Mouse (Mus musculus) urinary bladder, adult 2 months (tissue): ENCODE data around the gene Gbgt1. TPM values are rescaled to one million over a fixed set of nuclear protein-coding genes. Genes with fewer than 3 reads are reported as not detected.
"Not testable (repeated sequence)": the region's sequence is repeated elsewhere in the genome, so short reads cannot be mapped to it uniquely, and the experiment has no call there.

ENCODE experiments used
- DNase-seq: peaks from one replicate; pipeline ENCODE4 v3.0.0; 2022; ENCODE audit warnings: low spot score
- polyA plus RNA-seq: library from polyadenylated mRNA; depleted of rRNA; stranded (reverse); fragments of >200 nt; gene quantifications from 2 replicates; pipeline ENCODE4 v1.2.3, GENCODE M21; 2012

Gbgt1 gene
- polyA plus RNA-seq, 1 experiment = 3.2 TPM

DNA sequence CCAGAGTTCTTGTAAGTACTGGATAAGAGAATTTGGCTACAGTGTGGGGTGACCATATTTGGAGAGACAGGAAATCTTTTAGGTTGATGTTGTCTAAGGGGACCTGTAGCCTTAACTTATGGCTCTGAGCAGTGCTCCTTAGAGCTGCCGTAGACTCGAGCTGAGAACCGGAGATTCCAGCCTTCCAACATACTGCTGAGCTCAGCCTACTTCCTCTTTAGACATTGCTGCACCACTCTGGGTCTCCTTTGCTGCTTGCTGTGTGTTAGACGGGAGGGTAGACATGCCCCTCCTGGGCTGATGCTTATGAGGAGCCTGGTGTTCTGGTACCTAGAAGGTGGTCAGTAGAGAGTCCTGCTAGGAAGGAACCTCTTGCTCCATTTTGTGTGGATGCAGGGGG is 1.7 kb downstream of the Gbgt1 start:
- DNase-seq = no peak

DNA sequence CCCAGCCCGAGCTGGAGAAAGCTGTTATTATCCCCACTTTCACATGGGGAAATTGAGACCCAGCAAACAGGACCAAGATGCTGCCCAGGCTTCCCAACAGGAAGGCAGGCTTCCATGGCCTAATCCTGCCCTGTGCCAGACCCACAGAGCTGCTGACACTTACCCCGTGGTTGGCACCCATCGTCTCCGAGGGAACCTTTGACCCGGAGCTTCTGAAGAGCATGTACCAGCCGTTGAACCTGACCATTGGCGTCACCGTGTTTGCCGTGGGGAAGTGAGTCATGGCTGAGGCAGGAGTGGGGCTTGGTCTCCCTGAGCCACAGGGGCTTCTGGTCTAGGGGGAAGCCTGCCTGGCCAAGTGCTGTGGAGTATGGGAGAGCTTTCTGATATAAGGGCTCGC is 6.3 kb downstream of the Gbgt1 start:
- DNase-seq = no peak

DNA sequence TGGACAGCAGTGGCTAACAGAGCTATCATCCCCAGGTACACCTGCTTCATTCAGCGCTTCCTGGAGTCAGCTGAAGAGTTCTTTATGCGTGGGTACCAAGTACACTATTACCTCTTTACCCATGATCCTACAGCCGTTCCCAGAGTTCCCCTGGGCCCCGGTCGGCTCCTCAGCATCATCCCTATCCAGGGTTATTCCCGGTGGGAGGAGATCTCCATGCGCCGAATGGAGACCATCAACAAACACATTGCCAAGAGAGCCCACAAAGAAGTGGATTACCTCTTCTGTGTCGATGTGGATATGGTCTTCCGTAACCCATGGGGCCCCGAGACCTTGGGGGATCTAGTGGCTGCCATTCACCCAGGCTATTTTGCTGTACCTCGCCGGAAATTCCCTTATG is 8.0 kb downstream of the Gbgt1 start:
- no peak for DNase-seq

GRCm38 (mm10) chr2:28505795-28506194 is 9.1 kb downstream of the Gbgt1 start, which contains the start of gene Gm10134:
Gene Gm10134, plus strand, starts transcription at chr2:28506095.
- no peak for DNase-seq

GRCm38 (mm10) chr2:28506291-28506690 is 9.6 kb downstream of the Gbgt1 start:
- DNase-seq = no peak

GRCm38 (mm10) chr2:28511600-28511999 is 14.9 kb downstream of the Gbgt1 start:
- DNase-seq = not testable (repeated sequence)

GRCm38 (mm10) chr2:28512798-28513401 is 16.2 kb downstream of the Gbgt1 start, which contains the start of gene Ralgds:
Gene Ralgds, plus strand, starts transcription at chr2:28513125.
- peak; percentile 48 for DNase-seq

GRCm38 (mm10) chr2:28513431-28514370 is 17.0 kb downstream of the Gbgt1 start:
- DNase-seq = peak; percentile 50

- DNase-seq = no peak
Observed at GRCm38 (mm10) chr2:28514489-28514888, 17.8 kb downstream of the Gbgt1 start.

DNA sequence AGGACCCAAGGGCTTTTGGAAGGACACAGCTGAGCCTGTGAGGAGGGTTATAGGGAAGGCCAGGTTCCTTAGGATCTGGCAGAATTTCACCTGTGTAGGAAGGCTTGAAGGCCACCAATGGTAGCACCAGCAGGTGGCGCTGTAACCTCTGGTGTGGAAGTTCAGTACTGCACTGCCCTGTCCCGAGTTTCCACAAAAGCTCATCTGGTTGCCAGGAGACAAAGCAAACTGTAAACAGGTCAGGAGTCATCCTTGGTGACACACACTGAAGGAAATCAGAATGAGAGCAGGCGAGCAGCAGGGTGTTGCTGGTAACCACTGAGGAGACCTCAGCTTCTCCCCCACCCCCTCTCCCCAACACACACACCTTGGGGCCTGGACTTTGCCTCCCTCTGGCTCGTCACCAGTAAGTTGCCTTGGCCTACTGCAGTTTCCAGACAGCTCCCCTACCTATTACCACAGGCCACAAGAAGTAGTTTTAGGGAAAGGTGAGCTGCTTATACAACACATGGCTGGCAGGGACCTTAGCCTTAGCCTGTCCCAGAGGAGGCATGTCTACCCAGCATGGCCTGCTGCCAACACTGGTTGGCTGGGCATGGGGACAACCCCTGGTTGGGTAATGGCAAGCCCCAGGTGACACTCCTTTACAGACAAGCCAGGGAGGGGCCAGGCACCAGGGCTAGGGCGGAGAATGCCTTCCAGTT is 20.7 kb downstream of the Gbgt1 start:
- peak; percentile 80 for DNase-seq

DNA sequence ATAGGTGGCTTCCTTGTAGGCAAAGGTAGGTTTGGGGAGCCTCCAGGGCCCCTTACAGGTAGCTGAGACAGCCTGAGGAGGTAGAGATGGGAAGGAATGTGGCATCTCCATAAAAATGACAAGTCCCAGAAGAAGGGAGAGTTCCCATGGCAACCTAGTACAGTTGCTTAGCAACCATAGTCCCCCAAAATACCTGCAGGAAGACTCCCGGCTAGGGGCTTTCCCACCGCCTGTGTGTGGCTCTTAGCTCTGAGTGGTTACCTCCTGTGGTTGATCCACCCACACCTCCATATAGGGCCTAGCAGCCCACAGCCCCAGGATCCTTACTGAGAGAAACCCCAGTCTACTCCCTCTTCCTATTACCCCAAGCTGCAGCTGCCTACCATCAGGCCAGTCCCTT is 21.5 kb downstream of the Gbgt1 start:
- no peak for DNase-seq

DNA sequence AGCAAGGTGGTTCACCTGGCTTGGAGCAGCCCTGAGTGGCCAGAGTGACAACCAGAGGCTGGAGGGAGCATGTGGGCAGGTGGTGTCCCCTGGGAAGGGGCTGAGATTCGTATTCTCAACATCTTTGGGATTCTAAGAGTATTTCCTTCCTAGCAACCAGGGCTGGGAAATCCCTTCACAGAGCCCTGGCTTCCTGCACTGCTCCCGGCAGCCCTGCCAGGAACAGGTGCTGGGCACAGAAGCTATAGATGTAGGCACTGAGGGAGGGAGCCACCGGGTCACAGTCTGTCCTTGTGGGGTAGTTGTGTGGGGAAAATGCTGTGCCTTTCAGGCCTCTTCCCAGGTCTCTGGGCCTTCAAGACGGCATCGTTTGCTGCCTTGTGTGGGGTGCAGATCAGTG is 23.9 kb downstream of the Gbgt1 start:
- DNase-seq = no peak

GRCm38 (mm10) chr2:28521571-28522151 is 25.0 kb downstream of the Gbgt1 start:
- DNase-seq = no peak

- DNase-seq = no peak
Observed at GRCm38 (mm10) chr2:28522166-28522565, 25.5 kb downstream of the Gbgt1 start.

GRCm38 (mm10) chr2:28523643-28524117 is 27.0 kb downstream of the Gbgt1 start:
- peak; percentile 76 for DNase-seq

GRCm38 (mm10) chr2:28524406-28524805 is 27.7 kb downstream of the Gbgt1 start:
- DNase-seq = no peak

GRCm38 (mm10) chr2:28525219-28525942 is 28.7 kb downstream of the Gbgt1 start:
- no peak for DNase-seq

GRCm38 (mm10) chr2:28525943-28526876 is 29.5 kb downstream of the Gbgt1 start:
- DNase-seq = peak; percentile 64

- no peak for DNase-seq
Observed at GRCm38 (mm10) chr2:28527436-28528353, 31.0 kb downstream of the Gbgt1 start.
